Mouse (Mus musculus): ENCODE measurements around the gene Iqcc. TPM values are rescaled to one million over a fixed set of nuclear protein-coding genes. Genes with fewer than 3 reads are reported as not detected.

The Iqcc gene
- polyA plus RNA-seq, 1 experiment: 24.7 TPM

DNA sequence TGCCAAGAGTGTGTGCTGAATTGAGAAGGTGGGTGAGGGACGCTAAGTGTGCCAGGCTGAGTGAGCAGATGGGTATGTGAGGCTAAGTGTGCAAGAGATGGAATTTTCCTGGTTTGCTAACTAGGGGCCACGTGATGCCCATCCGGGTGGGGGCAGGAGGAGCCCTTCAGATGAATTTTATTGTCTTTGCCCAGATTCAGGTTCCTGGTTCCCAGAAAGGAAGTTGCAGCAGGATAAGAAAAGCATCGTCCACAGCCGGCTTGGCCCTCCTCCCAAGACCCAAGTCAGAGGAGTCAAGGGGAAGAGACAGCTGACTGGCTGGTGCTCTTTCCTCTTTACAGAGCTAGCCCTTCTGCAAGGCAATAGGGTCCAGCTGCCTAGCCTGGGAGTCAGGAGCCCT is 40.4 kb downstream of the Iqcc start, which contains the start of gene Fam167b:
Gene Fam167b, minus strand, starts transcription at position 84 of the 400 bp plus-strand sequence.
- TF ChIP-seq EP300 (IDR thresholded peaks at IDR 0.05; ENCODE audit: insufficient read depth, low read depth, low read length) (no peak), CTCF (IDR thresholded peaks at IDR 0.05; ENCODE audit: low read depth, low read length) (no peak), POLR2A (IDR thresholded peaks at IDR 0.05; ENCODE audit: insufficient read depth, low read length) (no peak)
- Histone ChIP-seq H3K27me3 (ENCODE audit: control insufficient read depth, insufficient read depth, low read length, poor library complexity, severe bottlenecking) (no peaks in the 10 kb centered on the region), H3K27ac (ENCODE audit: insufficient read depth, low read length) (no peak within 1 kb of the TSS), H3K4me3 (ENCODE audit: low read depth, low read length) (no peak within 1 kb of the TSS), H3K9me3 (replicated peaks; ENCODE audit: control insufficient read depth, insufficient read depth, low read length, poor library complexity, severe bottlenecking) (no peaks in the 10 kb centered on the region), H3K4me1 (ENCODE audit: control insufficient read depth, insufficient read depth, low read length) (no peaks in the 10 kb centered on the region), H3K9ac (ENCODE audit: low read depth, poor library complexity, severe bottlenecking) (no peak within 1 kb of the TSS), H3K36me3 (ENCODE audit: control insufficient read depth, insufficient read depth, low read length, poor library complexity, severe bottlenecking) (no peaks in the 10 kb centered on the region)

DNA sequence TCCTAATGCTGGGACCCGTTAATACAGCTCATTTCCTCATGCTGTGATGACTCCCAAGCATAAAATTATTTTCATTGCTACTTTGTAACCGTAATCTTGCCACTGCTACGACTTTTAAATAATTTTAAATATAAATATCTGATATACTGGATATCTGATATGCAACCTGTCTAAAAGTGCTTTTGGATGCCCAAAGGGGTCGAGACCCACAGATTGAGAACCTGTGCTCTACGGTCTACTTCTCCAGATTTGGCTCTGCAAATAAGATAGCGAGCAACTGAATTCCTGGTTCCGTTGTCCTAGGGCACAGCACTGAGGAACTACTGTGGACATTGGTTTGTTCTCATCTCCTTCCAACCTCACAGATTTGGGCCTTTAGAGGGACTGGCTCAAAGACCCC is 41.2 kb downstream of the Iqcc start:
- TF ChIP-seq CTCF (IDR thresholded peaks at IDR 0.05; ENCODE audit: low read depth, low read length) (no peak), EP300 (IDR thresholded peaks at IDR 0.05; ENCODE audit: insufficient read depth, low read depth, low read length) (no peak), POLR2A (IDR thresholded peaks at IDR 0.05; ENCODE audit: insufficient read depth, low read length) (no peak)
- Histone ChIP-seq H3K27me3 (ENCODE audit: control insufficient read depth, insufficient read depth, low read length, poor library complexity, severe bottlenecking) (no peaks in the 10 kb centered on the region), H3K4me1 (ENCODE audit: control insufficient read depth, insufficient read depth, low read length) (no peaks in the 10 kb centered on the region), H3K4me3 (ENCODE audit: low read depth, low read length) (no peak overlapping the region), H3K36me3 (ENCODE audit: control insufficient read depth, insufficient read depth, low read length, poor library complexity, severe bottlenecking) (no peaks in the 10 kb centered on the region), H3K27ac (ENCODE audit: insufficient read depth, low read length) (no peak overlapping the region), H3K9me3 (replicated peaks; ENCODE audit: control insufficient read depth, insufficient read depth, low read length, poor library complexity, severe bottlenecking) (no peaks in the 10 kb centered on the region), H3K9ac (ENCODE audit: low read depth, poor library complexity, severe bottlenecking) (no peak overlapping the region)

- H3K9me3 ChIP-seq (replicated peaks; ENCODE audit: control insufficient read depth, insufficient read depth, low read length, poor library complexity, severe bottlenecking): no peaks in the 10 kb centered on the region
- no peaks in the 10 kb centered on the region for H3K27me3 ChIP-seq (ENCODE audit: control insufficient read depth, insufficient read depth, low read length, poor library complexity, severe bottlenecking)
- H3K9ac ChIP-seq (ENCODE audit: low read depth, poor library complexity, severe bottlenecking): no peak overlapping the region
- no peak overlapping the region for H3K27ac ChIP-seq (ENCODE audit: insufficient read depth, low read length)
- H3K4me1 ChIP-seq (ENCODE audit: control insufficient read depth, insufficient read depth, low read length): no peaks in the 10 kb centered on the region
- no peaks in the 10 kb centered on the region for H3K36me3 ChIP-seq (ENCODE audit: control insufficient read depth, insufficient read depth, low read length, poor library complexity, severe bottlenecking)
- peak; percentile 75 for TF ChIP-seq CTCF (IDR thresholded peaks at IDR 0.05; ENCODE audit: low read depth, low read length)
- no peak for TF ChIP-seq EP300 (IDR thresholded peaks at IDR 0.05; ENCODE audit: insufficient read depth, low read depth, low read length)
- H3K4me3 ChIP-seq (ENCODE audit: low read depth, low read length): 0 out of 2 replicates have a peak overlapping the region, but pooled peaks have one; percentile 18
These were observed 41.9 kb downstream of the Iqcc start for GRCm38 (mm10) chr4:129576863-129577491.

DNA sequence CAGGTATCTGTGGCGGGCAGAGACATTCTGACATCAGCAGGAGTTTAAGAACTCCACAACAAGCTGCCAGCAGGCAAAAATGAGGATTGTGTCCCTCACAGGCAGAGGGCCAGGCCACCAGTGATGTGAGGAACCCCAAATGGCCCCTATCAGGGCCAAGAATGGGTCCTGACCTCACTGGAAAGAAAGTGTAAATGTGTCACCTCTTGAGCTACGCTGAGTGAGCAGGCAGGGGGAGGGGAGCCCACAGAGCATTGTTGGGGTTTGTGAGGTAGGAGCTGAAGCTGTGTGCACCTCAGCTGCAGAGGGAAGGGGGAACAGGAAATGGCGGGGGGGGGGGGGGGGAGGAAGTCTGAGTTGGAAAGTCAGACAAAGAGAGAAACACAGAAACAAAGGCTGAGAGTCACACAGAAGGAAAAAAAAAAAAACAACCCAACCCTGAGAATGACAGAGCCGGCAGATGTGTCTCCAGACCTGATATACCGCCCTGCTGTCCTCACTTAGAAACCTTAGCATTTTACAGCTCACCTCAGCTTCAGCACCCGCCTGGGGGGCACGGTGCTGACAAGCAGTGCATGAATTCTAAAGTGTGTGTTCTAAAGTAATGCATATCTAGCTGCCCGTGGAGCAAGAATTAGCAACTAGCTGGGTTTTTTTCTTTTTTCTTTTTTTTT is 43.6 kb downstream of the Iqcc start:
- H3K4me3 ChIP-seq (ENCODE audit: low read depth, low read length): no peak overlapping the region
- H3K27me3 ChIP-seq (ENCODE audit: control insufficient read depth, insufficient read depth, low read length, poor library complexity, severe bottlenecking): no peaks in the 10 kb centered on the region
- no peak overlapping the region for H3K27ac ChIP-seq (ENCODE audit: insufficient read depth, low read length)
- peaks cover 2% of the 10 kb centered on the region for H3K4me1 ChIP-seq (ENCODE audit: control insufficient read depth, insufficient read depth, low read length)
- no peaks in the 10 kb centered on the region for H3K9me3 ChIP-seq (replicated peaks; ENCODE audit: control insufficient read depth, insufficient read depth, low read length, poor library complexity, severe bottlenecking)
- H3K36me3 ChIP-seq (ENCODE audit: control insufficient read depth, insufficient read depth, low read length, poor library complexity, severe bottlenecking): no peaks in the 10 kb centered on the region
- TF ChIP-seq POLR2A (IDR thresholded peaks at IDR 0.05; ENCODE audit: insufficient read depth, low read length): no peak
- no peak for TF ChIP-seq EP300 (IDR thresholded peaks at IDR 0.05; ENCODE audit: insufficient read depth, low read depth, low read length)
- TF ChIP-seq CTCF (IDR thresholded peaks at IDR 0.05; ENCODE audit: low read depth, low read length): no peak
- H3K9ac ChIP-seq (ENCODE audit: low read depth, poor library complexity, severe bottlenecking): no peak overlapping the region

DNA sequence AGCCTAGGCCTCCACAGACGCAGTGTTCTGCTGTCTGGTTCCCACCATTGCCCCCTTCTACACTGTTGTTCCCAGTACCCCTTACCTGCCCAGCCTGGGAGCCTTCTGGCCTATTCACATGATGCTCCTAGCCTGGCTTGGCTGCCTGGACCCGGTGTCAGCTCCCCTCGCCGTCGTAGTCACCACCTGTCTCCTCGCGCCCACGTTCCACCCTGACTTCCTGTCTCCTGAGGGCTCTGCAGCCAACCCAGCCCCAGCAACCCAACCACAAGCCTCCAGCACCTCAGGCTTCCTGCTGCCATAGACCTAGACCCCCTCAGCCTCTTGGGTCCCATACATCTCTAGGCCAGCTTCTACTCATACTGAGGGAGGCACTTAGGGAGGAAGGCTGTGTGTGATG is 45.5 kb downstream of the Iqcc start, which contains the start of gene Lck:
Gene Lck, minus strand, starts transcription at position 212 of the 400 bp plus-strand sequence.
- no peaks in the 10 kb centered on the region for H3K27me3 ChIP-seq (ENCODE audit: control insufficient read depth, insufficient read depth, low read length, poor library complexity, severe bottlenecking)
- H3K27ac ChIP-seq (ENCODE audit: insufficient read depth, low read length): no peak within 1 kb of the TSS
- H3K9me3 ChIP-seq (replicated peaks; ENCODE audit: control insufficient read depth, insufficient read depth, low read length, poor library complexity, severe bottlenecking): no peaks in the 10 kb centered on the region
- no peak within 1 kb of the TSS for H3K9ac ChIP-seq (ENCODE audit: low read depth, poor library complexity, severe bottlenecking)
- peaks cover 2% of the 10 kb centered on the region for H3K4me1 ChIP-seq (ENCODE audit: control insufficient read depth, insufficient read depth, low read length)
- no peak for TF ChIP-seq EP300 (IDR thresholded peaks at IDR 0.05; ENCODE audit: insufficient read depth, low read depth, low read length)
- no peak for TF ChIP-seq POLR2A (IDR thresholded peaks at IDR 0.05; ENCODE audit: insufficient read depth, low read length)
- no peak for TF ChIP-seq CTCF (IDR thresholded peaks at IDR 0.05; ENCODE audit: low read depth, low read length)
- H3K36me3 ChIP-seq (ENCODE audit: control insufficient read depth, insufficient read depth, low read length, poor library complexity, severe bottlenecking): no peaks in the 10 kb centered on the region
- no peak within 1 kb of the TSS for H3K4me3 ChIP-seq (ENCODE audit: low read depth, low read length)

GRCm38 (mm10) chr4:129573093-129573370 is 45.9 kb downstream of the Iqcc start:
- Histone ChIP-seq H3K27me3 (ENCODE audit: control insufficient read depth, insufficient read depth, low read length, poor library complexity, severe bottlenecking) (no peaks in the 10 kb centered on the region), H3K36me3 (ENCODE audit: control insufficient read depth, insufficient read depth, low read length, poor library complexity, severe bottlenecking) (no peaks in the 10 kb centered on the region), H3K4me1 (ENCODE audit: control insufficient read depth, insufficient read depth, low read length) (peaks cover 2% of the 10 kb centered on the region), H3K4me3 (ENCODE audit: low read depth, low read length) (no peak overlapping the region), H3K27ac (ENCODE audit: insufficient read depth, low read length) (no peak overlapping the region), H3K9me3 (replicated peaks; ENCODE audit: control insufficient read depth, insufficient read depth, low read length, poor library complexity, severe bottlenecking) (no peaks in the 10 kb centered on the region), H3K9ac (ENCODE audit: low read depth, poor library complexity, severe bottlenecking) (no peak overlapping the region)
- TF ChIP-seq EP300 (IDR thresholded peaks at IDR 0.05; ENCODE audit: insufficient read depth, low read depth, low read length) (no peak), CTCF (IDR thresholded peaks at IDR 0.05; ENCODE audit: low read depth, low read length) (no peak), POLR2A (IDR thresholded peaks at IDR 0.05; ENCODE audit: insufficient read depth, low read length) (no peak)

Data from ES-Bruce4 (cell line).